Mouse (Mus musculus): ENCODE data around the gene Gga1.
"Not testable (repeated sequence)": the region's sequence is repeated elsewhere in the genome, so short reads cannot be mapped to it uniquely, and the experiment has no call there.

The Gga1 gene

DNA sequence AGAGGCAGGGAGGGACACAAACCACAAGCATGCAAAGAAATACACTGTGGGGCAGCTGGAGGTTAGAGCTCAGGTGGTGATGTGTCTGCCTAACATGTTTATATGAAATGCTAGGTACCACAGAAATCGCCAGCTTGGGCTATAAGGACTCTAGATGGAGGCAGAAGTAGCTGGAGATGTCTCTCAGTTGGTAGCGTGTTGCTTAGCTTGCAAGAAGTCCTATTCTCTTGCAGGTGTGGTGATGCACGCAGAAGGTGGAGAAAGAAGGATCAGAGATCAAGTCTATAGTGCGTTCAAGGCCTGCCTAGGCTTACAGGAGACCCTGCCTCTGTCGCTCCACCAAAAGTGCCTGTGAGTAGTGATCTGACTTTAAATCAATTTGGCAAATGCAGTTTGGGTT lies 1.5 kb upstream of the Gga1 start:
- in situ Hi-C loops (cut with MboI, MseI) = no loop called here

DNA sequence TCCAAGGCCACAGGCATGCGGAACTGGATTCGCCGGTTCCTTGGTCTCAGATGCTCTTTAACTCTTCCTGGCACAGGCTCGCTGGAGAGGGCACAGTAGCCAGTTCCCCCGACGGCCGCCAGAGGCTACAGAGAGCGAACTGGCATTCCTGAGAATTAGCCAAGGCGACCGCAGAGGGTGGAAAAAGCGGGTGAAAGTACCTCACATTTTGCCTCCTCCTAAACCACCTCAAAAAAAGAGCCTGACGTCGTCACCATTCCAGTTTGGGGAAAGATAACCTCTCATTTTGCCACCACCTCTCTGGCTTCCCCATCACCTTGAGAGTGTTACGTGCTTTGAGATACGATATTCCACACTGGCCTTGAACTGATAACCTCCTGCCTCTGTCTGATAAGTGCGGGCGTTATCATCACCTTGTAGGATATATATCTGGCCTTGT lies 713 bp upstream of the Gga1 start:
- in situ Hi-C loops (cut with MboI, MseI) = no loop called here

DNA sequence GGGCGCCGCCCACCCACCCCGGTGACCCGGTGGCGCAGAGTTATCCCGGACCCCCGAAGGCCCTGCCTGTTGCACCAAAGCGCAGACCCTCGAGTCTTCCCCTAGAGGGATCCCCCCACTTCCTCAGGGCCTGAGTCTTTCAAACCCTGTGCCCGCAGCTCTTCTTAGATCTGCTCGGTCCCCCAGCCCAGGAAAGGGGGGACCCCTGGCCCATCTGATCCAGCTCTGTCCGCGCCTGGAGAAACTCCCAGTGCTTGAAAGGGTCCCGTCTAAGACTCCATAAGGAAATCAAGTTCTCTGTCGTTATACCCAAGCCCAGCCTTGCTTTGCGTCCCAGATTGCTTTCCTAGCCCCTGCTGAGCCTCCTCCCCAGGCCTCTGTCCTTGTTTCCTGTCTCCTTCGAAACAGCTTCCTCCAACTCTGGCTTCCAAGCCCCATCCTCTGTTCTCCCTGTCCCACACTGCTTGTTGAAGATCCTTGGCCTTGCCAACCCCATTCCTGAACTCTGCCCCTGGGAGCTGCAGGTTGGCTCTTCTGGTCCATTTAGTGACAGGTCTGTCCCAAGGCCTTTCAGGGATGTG lies 910 bp downstream of the Gga1 start:
- in situ Hi-C loops (cut with MboI, MseI) = no loop called here

GRCm38 (mm10) chr15:78878792-78879516 lies 2.0 kb downstream of the Gga1 start:
- in situ Hi-C loops (cut with MboI, MseI) = not testable (repeated sequence)

- in situ Hi-C loops (cut with MboI, MseI) = no loop called here
Measured at GRCm38 (mm10) chr15:78880432-78880831, 3.4 kb downstream of the Gga1 start.

- in situ Hi-C loops (cut with MboI, MseI) = no loop called here
Measured at GRCm38 (mm10) chr15:78881828-78882227, 4.8 kb downstream of the Gga1 start.

DNA sequence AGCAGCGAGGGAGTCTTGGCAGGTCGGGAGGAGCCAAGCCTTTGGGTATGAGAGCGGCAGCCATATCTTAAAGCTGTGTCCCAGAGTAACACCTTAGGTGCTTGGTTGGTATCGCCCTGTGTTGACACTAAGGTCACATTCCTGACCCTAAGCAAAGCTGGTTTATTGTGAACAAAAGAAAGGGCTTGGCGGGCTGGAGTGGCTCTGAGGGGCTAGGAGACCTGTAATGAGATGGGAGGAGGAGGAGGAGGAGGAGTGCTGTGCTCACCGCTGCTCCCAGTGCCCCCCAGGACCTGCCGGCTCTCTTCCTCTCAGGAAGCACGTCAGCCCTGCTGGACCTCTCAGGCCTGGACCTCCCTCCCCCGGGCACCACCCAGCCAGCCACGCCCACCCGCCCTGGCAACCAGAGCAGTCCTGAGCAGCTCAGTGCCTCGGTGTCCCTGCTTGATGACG lies 12.4 kb downstream of the Gga1 start:
- in situ Hi-C loops (cut with MboI, MseI) = no loop called here

GRCm38 (mm10) chr15:78892440-78892839 lies 15.4 kb downstream of the Gga1 start:
- in situ Hi-C loops (cut with MboI, MseI) = no loop called here

- in situ Hi-C loops (cut with MboI, MseI) = no loop called here
Measured at GRCm38 (mm10) chr15:78894726-78895125, 17.7 kb downstream of the Gga1 start.

DNA sequence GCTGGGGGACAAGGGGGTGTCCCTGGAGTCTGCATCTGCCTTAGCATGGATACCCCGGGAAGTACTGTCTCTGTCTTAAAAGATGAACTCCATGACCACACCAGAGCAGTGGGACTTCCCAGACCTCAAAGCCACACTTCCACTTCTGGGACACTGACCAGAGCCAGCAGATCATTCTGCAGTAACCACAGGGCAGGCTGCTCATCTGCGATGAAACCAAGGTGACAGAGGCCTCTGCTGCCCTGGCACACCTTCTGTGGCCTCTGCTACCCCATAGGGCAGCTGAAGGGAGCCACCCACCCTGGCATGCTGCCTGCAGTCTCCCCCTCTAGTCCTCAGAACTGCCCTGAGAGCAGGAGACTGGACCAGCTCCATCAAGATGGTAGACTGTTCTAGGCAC lies 18.8 kb downstream of the Gga1 start:
- in situ Hi-C loops (cut with MboI, MseI) = no loop called here

GRCm38 (mm10) chr15:78896149-78896548 lies 19.2 kb downstream of the Gga1 start:
- in situ Hi-C loops (cut with MboI, MseI) = no loop called here

DNA sequence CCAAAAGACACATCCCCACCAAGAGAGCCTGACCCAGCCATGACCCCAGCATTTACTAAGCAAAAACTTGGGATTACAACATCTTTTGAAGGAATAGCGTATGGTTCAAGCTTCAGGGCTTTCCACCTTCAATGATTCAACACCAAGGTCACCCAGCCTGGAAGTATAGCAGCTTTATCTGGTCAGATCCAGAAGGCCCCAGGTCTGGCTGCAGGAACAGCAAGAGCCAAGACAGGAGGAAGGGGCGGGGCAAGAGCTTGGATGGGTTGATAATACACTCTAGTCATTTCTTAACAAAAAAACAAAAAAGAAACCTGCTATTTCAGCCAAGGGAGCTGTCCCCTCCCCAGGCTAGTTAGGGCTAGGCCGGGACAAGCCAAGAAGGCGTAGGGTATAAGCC lies 20.5 kb downstream of the Gga1 start:
- in situ Hi-C loops (cut with MboI, MseI) = no loop called here

- in situ Hi-C loops (cut with MboI, MseI) = no loop called here
Measured at GRCm38 (mm10) chr15:78898507-78899001, 21.6 kb downstream of the Gga1 start.

DNA sequence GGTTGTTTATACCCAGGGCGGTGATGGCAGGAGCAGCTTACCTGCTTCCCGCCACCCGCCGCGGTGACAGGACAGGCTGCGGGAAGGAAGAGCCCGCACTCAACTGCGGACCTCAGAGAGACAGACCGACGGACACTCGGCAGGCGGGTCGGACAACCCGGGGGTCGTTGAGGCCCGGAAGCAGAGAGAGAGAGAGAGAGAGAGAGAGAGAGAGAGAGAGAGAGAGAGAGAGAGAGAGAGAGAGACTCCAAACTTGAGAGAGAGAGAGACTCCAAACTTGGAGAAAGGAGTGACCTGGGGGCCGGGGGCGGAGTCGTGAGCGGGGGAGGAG lies 22.4 kb downstream of the Gga1 start, which contains the start of gene Gm49510:
Gene Gm49510, plus strand, starts transcription at position 259 of the 331 bp plus-strand sequence.
- in situ Hi-C loops (cut with MboI, MseI) = no loop called here

- in situ Hi-C loops (cut with MboI, MseI) = no loop called here
Measured at GRCm38 (mm10) chr15:78899740-78900584, 23.0 kb downstream of the Gga1 start, which contains the start of gene Sh3bp1. Gene Sh3bp1 (plus strand): TSS chr15:78899768.

DNA sequence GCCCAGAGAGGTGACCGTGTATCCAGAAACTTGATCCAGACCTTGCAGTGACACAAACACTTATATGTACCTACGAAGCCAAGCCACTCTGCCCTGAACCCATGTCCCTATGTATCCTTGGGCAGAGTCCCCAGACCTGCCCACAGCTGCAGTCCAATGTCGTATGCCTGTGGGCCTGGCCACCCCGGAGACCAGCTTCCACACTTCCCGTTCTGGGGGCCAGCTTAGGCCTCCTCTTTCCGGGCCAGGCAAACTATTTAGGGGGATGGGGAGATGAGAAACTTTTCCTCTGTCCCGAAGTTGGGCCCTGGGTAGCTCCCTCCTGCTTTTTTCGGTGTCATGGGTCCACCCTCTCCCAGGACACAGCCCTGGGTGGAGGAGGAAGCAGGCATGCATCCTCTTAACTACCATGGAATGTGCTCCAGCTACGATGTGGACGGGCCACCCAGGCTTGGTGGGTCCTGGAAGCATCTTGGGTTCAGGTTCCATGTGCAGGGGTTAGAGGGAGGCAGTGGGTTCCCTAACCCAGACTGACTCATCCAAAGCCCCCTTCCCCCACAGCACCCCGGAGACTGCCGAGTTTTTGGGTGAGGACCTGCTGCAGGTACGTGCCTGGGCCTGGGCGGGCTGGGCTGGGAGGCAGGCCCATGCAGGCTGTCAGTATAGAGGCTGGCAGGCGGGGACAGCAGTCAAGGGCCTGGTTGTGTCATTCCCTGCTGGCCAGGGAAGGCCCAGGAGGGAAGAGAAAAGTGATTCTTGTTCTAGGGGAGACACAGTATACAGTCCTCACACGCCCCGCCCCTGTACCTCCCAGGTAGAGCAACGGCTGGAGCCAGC lies 23.8 kb downstream of the Gga1 start:
- in situ Hi-C loops (cut with MboI, MseI) = no loop called here

GRCm38 (mm10) chr15:78901422-78901789 lies 24.4 kb downstream of the Gga1 start:
- in situ Hi-C loops (cut with MboI, MseI) = no loop called here

- in situ Hi-C loops (cut with MboI, MseI) = no loop called here
Measured at GRCm38 (mm10) chr15:78903243-78903642, 26.3 kb downstream of the Gga1 start.

DNA sequence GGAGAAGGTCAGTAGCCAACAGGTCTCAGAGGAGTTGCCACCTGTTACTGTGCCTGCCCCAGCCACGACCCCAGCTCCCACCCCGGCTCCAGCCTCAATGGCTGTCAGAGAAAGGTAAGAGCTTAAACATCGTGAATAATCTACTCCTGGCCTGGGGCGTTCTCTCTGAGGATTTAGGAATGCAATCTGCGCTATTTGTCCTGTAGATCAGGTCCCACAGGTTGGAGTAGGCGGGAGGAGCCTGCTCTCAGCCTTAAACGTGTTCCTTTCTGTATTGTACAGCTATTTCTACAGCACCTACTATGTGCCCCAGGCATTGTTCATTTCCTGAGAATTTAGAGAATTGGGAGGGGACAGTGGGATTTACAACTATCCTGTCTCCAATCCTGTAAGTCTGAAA lies 31.4 kb downstream of the Gga1 start:
- in situ Hi-C loops (cut with MboI, MseI) = loop anchor here (5.0 kb wide), 1 partner anchor 779 kb away; the partner anchor contains the start of gene Josd1

DNA sequence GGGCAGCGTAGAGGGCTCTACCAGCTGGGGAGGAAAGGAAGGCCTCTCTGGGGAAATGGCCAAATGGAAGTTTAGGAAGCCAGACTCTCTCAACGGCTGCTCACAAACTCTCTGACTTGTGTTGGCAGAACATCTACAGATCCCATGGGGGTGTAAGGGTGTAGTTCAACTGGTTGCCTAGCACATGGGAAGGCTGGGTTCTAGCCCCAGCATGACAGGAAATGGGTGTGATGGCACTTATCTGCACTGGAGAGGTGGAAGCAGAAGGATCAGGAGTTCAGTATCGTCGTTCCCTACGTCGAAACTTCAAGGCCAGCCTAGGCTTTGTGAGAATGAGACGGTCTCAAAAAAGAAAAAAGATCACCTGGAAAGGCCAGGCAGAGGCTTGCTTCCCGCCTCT lies 32.0 kb downstream of the Gga1 start:
- in situ Hi-C loops (cut with MboI, MseI) = loop anchor here (5.0 kb wide), 1 partner anchor 778 kb away; the partner anchor contains the start of gene Josd1

DNA sequence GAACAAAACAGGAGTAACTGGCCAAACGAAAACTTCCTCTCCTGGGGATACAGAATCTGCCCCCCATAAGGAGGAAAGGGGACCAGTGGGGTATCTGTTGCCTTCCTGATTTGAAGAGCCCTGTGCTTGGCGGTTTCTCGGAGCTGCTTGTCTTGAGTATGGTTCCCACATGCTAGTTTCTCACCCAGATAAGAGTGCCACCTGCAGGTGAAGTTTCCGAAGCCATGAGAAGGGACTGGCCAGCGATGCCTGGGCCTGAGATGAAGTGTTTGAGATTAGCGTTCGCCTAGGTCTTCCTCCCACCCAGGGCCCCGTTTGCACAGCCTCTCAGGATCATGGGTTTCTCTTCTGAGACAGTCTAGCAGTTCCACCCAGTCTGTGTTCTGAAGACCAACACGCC lies 35.0 kb downstream of the Gga1 start:
- in situ Hi-C loops (cut with MboI, MseI) = no loop called here

Measured in T-helper 1 cell (primary cell).